Mouse (Mus musculus): Measurements from ENCODE around the gene 1700016C15Rik. TPM values are rescaled to one million over a fixed set of nuclear protein-coding genes. Genes with fewer than 3 reads are reported as not detected.

Gene 1700016C15Rik
- total RNA-seq, 2 experiments from 2014 or later: not detected

DNA sequence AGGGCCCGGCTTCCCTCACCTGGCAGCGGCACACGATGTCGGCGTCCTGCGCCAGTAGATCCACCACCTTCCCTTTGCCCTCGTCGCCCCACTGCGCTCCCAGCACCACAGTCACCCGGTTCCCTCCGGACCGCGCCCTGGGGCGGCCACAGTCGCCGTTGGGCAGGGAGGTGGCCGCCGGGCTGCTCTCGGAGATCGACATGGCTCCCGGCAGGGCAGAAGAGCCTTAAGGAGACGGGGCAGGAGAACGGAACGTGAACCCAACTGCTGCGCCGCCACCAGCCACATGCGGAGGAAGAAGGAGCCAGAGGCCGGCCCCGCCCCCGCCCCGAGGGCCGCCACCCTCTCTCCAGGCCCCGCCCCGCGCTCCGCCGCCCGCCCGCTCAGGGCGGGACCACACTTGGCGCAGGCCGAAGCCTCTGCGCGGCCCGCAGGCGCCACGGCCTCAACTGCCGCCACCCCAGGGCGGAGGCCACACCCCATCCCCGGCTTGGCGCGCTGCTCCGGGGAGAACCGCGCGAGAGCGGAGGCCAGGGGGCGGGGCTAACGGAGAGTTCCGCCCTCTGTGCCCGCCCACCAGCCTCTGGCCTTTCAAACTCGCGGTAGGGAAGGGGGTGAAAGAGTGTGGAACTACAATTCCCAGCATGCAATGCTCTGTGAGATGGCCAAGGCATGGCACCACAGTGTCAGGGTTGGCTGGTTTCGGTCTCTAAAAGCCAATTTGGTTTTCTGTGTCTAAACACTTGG, 66.8 kb downstream of the 1700016C15Rik start, which contains the start of gene Adss:
Gene Adss (minus strand): TSS at position 319 of the 747 bp plus-strand sequence.
- peak; percentile 98 to 99 for DNase-seq

DNA sequence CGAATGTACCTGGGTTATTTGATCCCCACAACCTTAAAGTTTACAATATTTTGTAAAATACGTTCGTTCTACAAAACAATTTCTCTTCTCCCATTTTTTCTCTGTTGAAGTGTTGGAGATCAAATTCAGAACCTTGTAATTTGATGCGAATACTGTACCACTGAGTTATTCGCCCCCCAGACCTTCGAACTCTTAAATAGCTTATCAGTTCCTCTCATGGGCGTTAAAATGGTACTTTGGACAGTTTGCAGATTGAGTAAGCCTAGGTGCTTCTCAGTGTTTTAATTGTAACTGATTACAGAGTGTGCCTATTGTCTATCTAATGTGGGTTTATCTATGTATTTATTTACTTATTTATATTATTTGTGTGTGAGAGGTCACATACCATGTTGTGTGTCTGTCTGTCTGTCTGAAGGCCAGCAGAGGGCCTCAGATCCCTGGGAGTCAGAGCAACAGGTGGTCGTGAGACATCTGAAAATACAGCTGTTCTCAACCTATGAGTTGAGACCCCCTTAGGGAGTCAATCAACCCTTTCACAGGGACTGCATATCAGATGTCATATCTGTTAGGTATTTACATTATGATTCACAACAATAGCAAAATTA, 67.6 kb downstream of the 1700016C15Rik start:
- DNase-seq: peak in 1 of 2 experiments; percentile 9

Other genes starting within 250 kb of the 1700016C15Rik start
- gene Adss, start 66.7 kb downstream of the 1700016C15Rik start, total RNA-seq (2021): 1 to 10 TPM; 6.2 to 8.7 TPM

Data from heart, adult 18-20 months (tissue).